14 mouse cellular contexts compared by ENCODE assay signal in the genomic region with DNA sequence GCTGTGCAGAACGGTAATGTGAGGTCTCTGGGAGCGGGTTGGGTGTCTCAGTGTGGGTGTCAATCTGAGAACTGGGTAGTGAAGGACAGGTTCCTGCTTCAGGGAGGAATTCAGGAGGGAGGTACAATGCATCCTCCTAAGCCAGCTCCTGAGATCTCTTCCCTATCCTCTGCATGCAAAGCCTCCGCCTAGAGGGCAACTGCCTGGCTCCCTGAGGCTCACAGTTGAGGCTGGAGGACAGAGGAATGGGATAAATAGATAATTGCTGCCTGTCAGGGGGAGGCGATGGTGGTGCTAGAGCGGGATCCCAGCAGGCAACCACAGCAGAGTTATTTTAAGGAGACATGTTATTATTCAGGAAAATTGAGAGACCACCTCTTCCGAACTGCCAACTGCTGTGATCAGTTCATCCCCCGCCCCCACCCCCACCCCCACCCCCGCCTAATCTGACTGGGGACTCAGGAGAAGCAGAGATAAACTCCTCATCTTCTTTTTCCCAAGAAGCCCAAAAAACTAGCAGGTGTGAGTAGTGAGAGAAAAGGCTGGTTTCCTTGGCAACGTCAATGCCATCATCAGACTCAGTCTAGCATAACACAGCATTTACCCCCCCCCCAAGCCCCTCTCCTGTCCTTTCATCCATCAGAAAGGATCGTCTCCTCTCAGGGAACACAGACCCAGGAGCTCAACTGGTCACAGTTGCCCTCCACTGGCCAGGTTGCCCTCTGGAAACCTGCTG.
A peak's percentile ranks its signal among the peaks of the same experiment; 100 is the strongest.
DNase-seq lines count a peak whose midpoint lies in the region; ATAC-seq and TF ChIP-seq lines count a peak whose summit lies in the region.
"Had no signal": no experiment of that assay in that cellular context is flagged by ENCODE, and none has a peak within 500 bp of the region (broad histone marks: within the 10 kb centered on the region; RNA-seq: fewer than 3 reads in every experiment).

No protein-coding gene starts in this region.

- no peak for TF ChIP-seq EP300 in stomach, postnatal 0 days (optimal IDR thresholded peaks at IDR 0.05)

- no peaks in the 10 kb centered on the region for H3K9me3 ChIP-seq in forebrain, embryonic 10.5 days
- H3K9me3 ChIP-seq in hindbrain, embryonic 14.5 days (ENCODE audit: control insufficient read depth, low read length): no peaks in the 10 kb centered on the region
- no peaks in the 10 kb centered on the region for H3K9me3 ChIP-seq in stomach, postnatal 0 days (ENCODE audit: control insufficient read depth, low read length)
- H3K9me3 ChIP-seq: limb, embryonic 13.5 days; stomach, embryonic 15.5 days had no signal

- whole genome bisulfite sequencing in forebrain, embryonic 10.5 days: 6% methylated on average over 10 of the region's 10 CpGs
- WGBS in hindbrain, embryonic 14.5 days: 4% methylated on average over 10 of the region's 10 CpGs
- 41% methylated on average over 10 of the region's 10 CpGs for WGBS in stomach, postnatal 0 days

- H3K9ac ChIP-seq in hindbrain, embryonic 14.5 days: peak overlapping the region; percentile 45
- no peak overlapping the region for H3K9ac ChIP-seq in stomach, postnatal 0 days (ENCODE audit: low read length)
- H3K9ac ChIP-seq: limb, embryonic 13.5 days; stomach, embryonic 15.5 days had no signal

- peak; percentile 59 for ATAC-seq in hindbrain, embryonic 14.5 days (ENCODE audit: low FRiP score)
- no peak for ATAC-seq in stomach, postnatal 0 days (ENCODE audit: low FRiP score, low TSS enrichment)

- DNase-seq in embryo, embryonic 10 days (ENCODE audit: low spot score): peak; percentile 28
- no peak for DNase-seq in forebrain, embryonic 10.5 days (ENCODE audit: extremely low spot score, low spot score)
- DNase-seq in hindbrain, embryonic 14.5 days (ENCODE audit: low spot score): peak; percentile 74
- peak; percentile 16 for DNase-seq in neural tube, embryonic 10.5 days (ENCODE audit: extremely low spot score, low spot score)
- no peak for DNase-seq in lung, postnatal 25 days (ENCODE audit: low spot score)
- DNase-seq in natural killer cell, adult 2 months (ENCODE audit: low spot score in 2 of 2): no peak
- DNase-seq in layer of hippocampus, adult 9-11 months: no peak
- DNase-seq in stomach, postnatal 0 days (ENCODE audit: low spot score): no peak
- DNase-seq: cerebellum, postnatal 25 days; gastrocnemius, postnatal 36 days; kidney, adult 9 months; lung, adult 2 months had no signal

- H3K36me3 ChIP-seq in forebrain, embryonic 10.5 days (replicated peaks): no peaks in the 10 kb centered on the region
- peaks cover 20% of the 10 kb centered on the region for H3K36me3 ChIP-seq in hindbrain, embryonic 14.5 days (replicated peaks; ENCODE audit: control insufficient read depth, insufficient read depth)
- no peaks in the 10 kb centered on the region for H3K36me3 ChIP-seq in stomach, postnatal 0 days (ENCODE audit: control insufficient read depth, insufficient read depth, low read length)
- H3K36me3 ChIP-seq: limb, embryonic 13.5 days; stomach, embryonic 15.5 days had no signal

- H3K4me1 ChIP-seq in forebrain, embryonic 10.5 days: peaks cover 39% of the 10 kb centered on the region
- H3K4me1 ChIP-seq in hindbrain, embryonic 14.5 days (replicated peaks; ENCODE audit: control insufficient read depth, insufficient read depth, low read length): peaks cover 28% of the 10 kb centered on the region
- H3K4me1 ChIP-seq in stomach, postnatal 0 days (replicated peaks; ENCODE audit: control insufficient read depth, insufficient read depth): no peaks in the 10 kb centered on the region
- H3K4me1 ChIP-seq: limb, embryonic 13.5 days had no signal

- TF ChIP-seq CTCF in stomach, postnatal 0 days (IDR thresholded peaks at IDR 0.05; ENCODE audit: low read depth): no peak

- H3K4me3 ChIP-seq in forebrain, embryonic 10.5 days: no peak overlapping the region
- H3K4me3 ChIP-seq in hindbrain, embryonic 14.5 days (replicated peaks; ENCODE audit: low read length): no peak overlapping the region
- H3K4me3 ChIP-seq in stomach, postnatal 0 days (ENCODE audit: low read depth, low read length): no peak overlapping the region
- H3K4me3 ChIP-seq: limb, embryonic 13.5 days; stomach, embryonic 15.5 days had no signal

- peak overlapping the region; percentile 64 for H3K27ac ChIP-seq in forebrain, embryonic 10.5 days
- peak overlapping the region; percentile 84 for H3K27ac ChIP-seq in hindbrain, embryonic 14.5 days
- no peak overlapping the region for H3K27ac ChIP-seq in stomach, postnatal 0 days (replicated peaks)
- H3K27ac ChIP-seq: limb, embryonic 13.5 days; stomach, embryonic 15.5 days had no signal

- peak overlapping the region; percentile 21; the same call in 1 of the 2 replicates for H3K4me2 ChIP-seq in hindbrain, embryonic 14.5 days (replicated peaks)
- H3K4me2 ChIP-seq in stomach, postnatal 0 days (replicated peaks; ENCODE audit: low read depth): no peak overlapping the region
- H3K4me2 ChIP-seq: limb, embryonic 13.5 days; stomach, embryonic 15.5 days had no signal

- H3K27me3 ChIP-seq in forebrain, embryonic 10.5 days (ENCODE audit: poor library complexity, severe bottlenecking): peaks cover 9% of the 10 kb centered on the region; the same call in 1 of the 2 replicates
- no peaks in the 10 kb centered on the region for H3K27me3 ChIP-seq in hindbrain, embryonic 14.5 days (ENCODE audit: control insufficient read depth, insufficient read depth, low read length)
- H3K27me3 ChIP-seq in stomach, postnatal 0 days (ENCODE audit: control insufficient read depth, insufficient read depth, low read length): no peaks in the 10 kb centered on the region
- H3K27me3 ChIP-seq: limb, embryonic 13.5 days; stomach, embryonic 15.5 days had no signal

Comparison
In these comparisons a context has a peak if more than half of its experiments do, and no peak if none do; other contexts are left out.
1. DNase-seq: peak in embryo, embryonic 10 days (single experiment), hindbrain, embryonic 14.5 days (single experiment) and neural tube, embryonic 10.5 days (single experiment); none in forebrain, embryonic 10.5 days (single experiment), lung, postnatal 25 days (single experiment), natural killer cell, adult 2 months (0 of 2), layer of hippocampus, adult 9-11 months (single experiment) and stomach, postnatal 0 days (single experiment).